ENCODE assay signal across 30 mouse cellular contexts in the genomic region with DNA sequence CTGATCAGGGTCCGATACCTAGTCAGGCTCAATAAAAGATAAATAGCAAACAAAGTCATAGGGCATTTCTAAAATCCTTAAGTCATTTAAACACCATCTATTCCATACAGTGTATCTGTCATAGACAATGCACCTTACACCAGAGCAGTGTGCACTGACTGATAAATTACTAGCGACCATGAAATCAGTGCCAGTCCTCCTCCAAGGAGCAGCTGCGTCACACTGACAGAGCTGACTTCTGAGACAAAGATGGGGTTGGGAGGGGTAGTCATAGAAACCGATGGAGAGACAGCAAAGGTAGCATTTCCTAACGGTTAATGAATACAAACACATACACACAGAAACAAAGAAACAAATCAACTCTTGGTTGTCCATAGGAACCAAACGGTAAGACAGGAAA. TPM values are rescaled to one million over a fixed set of nuclear protein-coding genes. Genes with fewer than 3 reads are reported as not detected.
DNase-seq lines count a peak whose midpoint lies in the region; ATAC-seq and TF ChIP-seq lines count a peak whose summit lies in the region.
"Had no signal": no experiment of that assay in that cellular context is flagged by ENCODE, and none has a peak within 500 bp of the region (broad histone marks: within the 10 kb centered on the region; RNA-seq: fewer than 3 reads in every experiment).

No protein-coding gene starts in this region.

- WGBS in forebrain, embryonic 14.5 days: 75% methylated on average over 6 of the region's 6 CpGs
- WGBS in forebrain, embryonic 11.5 days: 86% methylated on average over 6 of the region's 6 CpGs
- WGBS in liver, embryonic 14.5 days (ENCODE audit: insufficient replicate concordance): 71% methylated on average over 6 of the region's 6 CpGs
- WGBS in liver, postnatal 0 days (ENCODE audit: insufficient replicate concordance): 82% methylated on average over 6 of the region's 6 CpGs
- WGBS in neural tube, embryonic 13.5 days: 50% methylated on average over 6 of the region's 6 CpGs
- 37% methylated on average over 6 of the region's 6 CpGs for WGBS in neural tube, embryonic 14.5 days

- DNase-seq in forebrain, embryonic 14.5 days (ENCODE audit: low spot score): peak; percentile 16
- no peak for DNase-seq in forebrain, embryonic 11.5 days (ENCODE audit: low spot score)
- DNase-seq in liver, embryonic 14.5 days (ENCODE audit: low read depth in 3 of 3, low spot score in 3 of 3): no peak
- DNase-seq in liver, postnatal 0 days: no peak
- no peak for DNase-seq in neural tube, embryonic 10.5 days (ENCODE audit: extremely low spot score, low spot score)
- no peak for DNase-seq in kidney, postnatal 4 days
- DNase-seq: adrenal gland, postnatal 10 days; cerebellum, adult 11-12 months; cerebellum, adult 9-11 months; embryo, embryonic 11 days; gastrocnemius, postnatal 36 days; heart, adult 2 months; kidney, adult 2 months; layer of hippocampus, adult 9-11 months; liver, embryonic 13.5 days; lung, embryonic 14.5 days; lung, postnatal 14 days; right cerebral cortex, postnatal 4 days; thymus, adult 18-20 months; thymus, postnatal 25 days had no signal

- no peak for TF ChIP-seq EP300 in liver, embryonic 14.5 days (IDR thresholded peaks at IDR 0.05; ENCODE audit: low read depth)
- no peak for TF ChIP-seq EP300 in liver, postnatal 0 days (IDR thresholded peaks at IDR 0.05; ENCODE audit: low read depth)

- H3K4me2 ChIP-seq in forebrain, embryonic 14.5 days (ENCODE audit: low read length): no peak overlapping the region
- H3K4me2 ChIP-seq in forebrain, embryonic 11.5 days (ENCODE audit: low read depth, low read length, severe bottlenecking): no peak overlapping the region
- H3K4me2 ChIP-seq in liver, embryonic 14.5 days (ENCODE audit: low read depth): no peak overlapping the region
- no peak overlapping the region for H3K4me2 ChIP-seq in liver, postnatal 0 days (ENCODE audit: low read depth, low read length)
- H3K4me2 ChIP-seq in neural tube, embryonic 13.5 days: no peak overlapping the region
- no peak overlapping the region for H3K4me2 ChIP-seq in neural tube, embryonic 14.5 days (ENCODE audit: low read depth, low read length)
- H3K4me2 ChIP-seq: embryonic facial prominence, embryonic 12.5 days; heart, embryonic 12.5 days; intestine, embryonic 15.5 days; limb, embryonic 15.5 days; liver, embryonic 13.5 days; lung, embryonic 14.5 days had no signal

- no peak for TF ChIP-seq CTCF in liver, embryonic 14.5 days (IDR thresholded peaks at IDR 0.05; ENCODE audit: low read depth)
- TF ChIP-seq CTCF in liver, postnatal 0 days (IDR thresholded peaks at IDR 0.05; ENCODE audit: low read depth): no peak

- H3K27me3 ChIP-seq in forebrain, embryonic 14.5 days (replicated peaks; ENCODE audit: control insufficient read depth, insufficient read depth, low read length): no peaks in the 10 kb centered on the region
- H3K27me3 ChIP-seq in forebrain, embryonic 11.5 days (ENCODE audit: control insufficient read depth, insufficient read depth, low read length): no peaks in the 10 kb centered on the region
- no peaks in the 10 kb centered on the region for H3K27me3 ChIP-seq in liver, embryonic 14.5 days (ENCODE audit: control insufficient read depth, insufficient read depth, low read length)
- H3K27me3 ChIP-seq in liver, postnatal 0 days (ENCODE audit: insufficient read depth, low read length): no peaks in the 10 kb centered on the region
- H3K27me3 ChIP-seq in neural tube, embryonic 13.5 days: no peaks in the 10 kb centered on the region
- H3K27me3 ChIP-seq in neural tube, embryonic 14.5 days (ENCODE audit: control insufficient read depth, insufficient read depth, low read length): no peaks in the 10 kb centered on the region
- H3K27me3 ChIP-seq: embryonic facial prominence, embryonic 12.5 days; heart, embryonic 12.5 days; intestine, embryonic 15.5 days; limb, embryonic 15.5 days; liver, embryonic 13.5 days had no signal

- peaks cover 41% of the 10 kb centered on the region for H3K36me3 ChIP-seq in forebrain, embryonic 14.5 days (ENCODE audit: control insufficient read depth, insufficient read depth, low read length)
- peaks cover 3% of the 10 kb centered on the region; the same call in 1 of the 2 replicates for H3K36me3 ChIP-seq in forebrain, embryonic 11.5 days (ENCODE audit: control insufficient read depth, insufficient read depth, low read length)
- peaks cover 3% of the 10 kb centered on the region; the same call in 1 of the 2 replicates for H3K36me3 ChIP-seq in liver, embryonic 14.5 days (replicated peaks; ENCODE audit: control insufficient read depth, insufficient read depth, low read depth)
- H3K36me3 ChIP-seq in liver, postnatal 0 days (replicated peaks; ENCODE audit: insufficient read depth, low read length): peaks cover 30% of the 10 kb centered on the region
- peaks cover 66% of the 10 kb centered on the region for H3K36me3 ChIP-seq in neural tube, embryonic 13.5 days
- peaks cover 19% of the 10 kb centered on the region for H3K36me3 ChIP-seq in neural tube, embryonic 14.5 days (ENCODE audit: control insufficient read depth, insufficient read depth, low read length)

- H3K4me3 ChIP-seq in forebrain, embryonic 14.5 days (ENCODE audit: low read depth, low read length): no peak overlapping the region
- H3K4me3 ChIP-seq in forebrain, embryonic 11.5 days (ENCODE audit: low read depth, low read length): no peak overlapping the region
- H3K4me3 ChIP-seq in liver, embryonic 14.5 days (ENCODE audit: insufficient read depth in 1 of 2, low read depth in 2 of 2, low read length in 2 of 2): no peak overlapping the region
- H3K4me3 ChIP-seq in liver, postnatal 0 days (ENCODE audit: low read depth, low read length): no peak overlapping the region
- H3K4me3 ChIP-seq in neural tube, embryonic 13.5 days: no peak overlapping the region
- H3K4me3 ChIP-seq in neural tube, embryonic 14.5 days (ENCODE audit: low read depth, low read length): no peak overlapping the region
- H3K4me3 ChIP-seq: embryonic facial prominence, embryonic 12.5 days; heart, adult 2 months; heart, embryonic 12.5 days; intestine, embryonic 15.5 days; limb, embryonic 10.5 days; limb, embryonic 15.5 days; liver, embryonic 13.5 days had no signal

- no peak overlapping the region for H3K27ac ChIP-seq in forebrain, embryonic 14.5 days (ENCODE audit: low read depth, low read length)
- no peak overlapping the region for H3K27ac ChIP-seq in forebrain, embryonic 11.5 days (ENCODE audit: low read depth, low read length)
- no peak overlapping the region for H3K27ac ChIP-seq in liver, embryonic 14.5 days
- no peak overlapping the region for H3K27ac ChIP-seq in liver, postnatal 0 days (ENCODE audit: low read depth)
- H3K27ac ChIP-seq in neural tube, embryonic 13.5 days (replicated peaks): no peak overlapping the region
- H3K27ac ChIP-seq in neural tube, embryonic 14.5 days (ENCODE audit: low read depth, low read length): no peak overlapping the region
- H3K27ac ChIP-seq: embryonic facial prominence, embryonic 12.5 days; heart, adult 2 months; intestine, embryonic 15.5 days; kidney, postnatal 0 days; limb, embryonic 10.5 days; limb, embryonic 15.5 days; liver, embryonic 13.5 days; stomach, postnatal 0 days had no signal

- H3K4me1 ChIP-seq in forebrain, embryonic 14.5 days (ENCODE audit: control insufficient read depth, insufficient read depth, low read length): no peaks in the 10 kb centered on the region
- no peaks in the 10 kb centered on the region for H3K4me1 ChIP-seq in forebrain, embryonic 11.5 days (replicated peaks; ENCODE audit: control insufficient read depth, insufficient read depth, low read length)
- H3K4me1 ChIP-seq in liver, embryonic 14.5 days (replicated peaks; ENCODE audit: control insufficient read depth in 2 of 2, insufficient read depth in 2 of 2, low read length in 1 of 2): no peaks in the 10 kb centered on the region
- H3K4me1 ChIP-seq in liver, postnatal 0 days (ENCODE audit: insufficient read depth): no peaks in the 10 kb centered on the region
- H3K4me1 ChIP-seq in neural tube, embryonic 13.5 days (replicated peaks): peaks cover 10% of the 10 kb centered on the region; the same call in 1 of the 2 replicates
- no peaks in the 10 kb centered on the region for H3K4me1 ChIP-seq in neural tube, embryonic 14.5 days (ENCODE audit: control insufficient read depth, insufficient read depth, low read length)
- H3K4me1 ChIP-seq: embryonic facial prominence, embryonic 12.5 days; heart, embryonic 12.5 days; intestine, embryonic 15.5 days; limb, embryonic 10.5 days; limb, embryonic 15.5 days; liver, embryonic 13.5 days had no signal

- no peak for ATAC-seq in forebrain, embryonic 14.5 days
- no peak for ATAC-seq in forebrain, embryonic 11.5 days (replicated peaks; ENCODE audit: low FRiP score)
- 0 out of 2 replicates have a peak, but pooled peaks have one; percentile 18 for ATAC-seq in liver, embryonic 14.5 days (ENCODE audit: insufficient read depth)
- no peak for ATAC-seq in liver, postnatal 0 days
- peak; percentile 50; the same call in 1 of the 2 replicates for ATAC-seq in neural tube, embryonic 13.5 days (ENCODE audit: low read depth)
- peak; percentile 28; the same call in 1 of the 2 replicates for ATAC-seq in neural tube, embryonic 14.5 days (ENCODE audit: low read depth)
- ATAC-seq: intestine, embryonic 15.5 days had no signal

- no peaks in the 10 kb centered on the region for H3K9me3 ChIP-seq in forebrain, embryonic 14.5 days (replicated peaks; ENCODE audit: control insufficient read depth, low read length)
- H3K9me3 ChIP-seq in forebrain, embryonic 11.5 days (ENCODE audit: control insufficient read depth, low read length): no peaks in the 10 kb centered on the region
- no peaks in the 10 kb centered on the region for H3K9me3 ChIP-seq in liver, embryonic 14.5 days (ENCODE audit: control insufficient read depth, low read length)
- no peaks in the 10 kb centered on the region for H3K9me3 ChIP-seq in liver, postnatal 0 days (ENCODE audit: low read length)
- no peaks in the 10 kb centered on the region for H3K9me3 ChIP-seq in neural tube, embryonic 13.5 days
- no peaks in the 10 kb centered on the region for H3K9me3 ChIP-seq in neural tube, embryonic 14.5 days (ENCODE audit: control insufficient read depth, low read length)
- H3K9me3 ChIP-seq: embryonic facial prominence, embryonic 12.5 days; G1E; heart, embryonic 12.5 days; intestine, embryonic 15.5 days; limb, embryonic 10.5 days; limb, embryonic 15.5 days; liver, embryonic 13.5 days had no signal

- H3K9ac ChIP-seq in forebrain, embryonic 14.5 days (ENCODE audit: low read length): no peak overlapping the region
- H3K9ac ChIP-seq in forebrain, embryonic 11.5 days (ENCODE audit: low read length): no peak overlapping the region
- no peak overlapping the region for H3K9ac ChIP-seq in liver, embryonic 14.5 days (replicated peaks)
- H3K9ac ChIP-seq in liver, postnatal 0 days (replicated peaks): no peak overlapping the region
- no peak overlapping the region for H3K9ac ChIP-seq in neural tube, embryonic 13.5 days
- H3K9ac ChIP-seq in neural tube, embryonic 14.5 days (replicated peaks; ENCODE audit: low read depth, low read length): no peak overlapping the region
- H3K9ac ChIP-seq: embryonic facial prominence, embryonic 12.5 days; heart, embryonic 12.5 days; intestine, embryonic 15.5 days; limb, embryonic 15.5 days; liver, embryonic 13.5 days; lung, embryonic 14.5 days had no signal

RNA-seq across cellular contexts. Expression of a gene that starts 58.4 kb away (rescaled TPM):
- polyA plus RNA-seq in forebrain, embryonic 14.5 days (2014; fragmentation: Nextera tagmentation; extraction: Ambion mirVana): 23.3 and 30.1 TPM in 2 replicates
- polyA plus RNA-seq in forebrain, embryonic 11.5 days (2014; fragmentation: Nextera tagmentation; extraction: Ambion mirVana): 34.4 and 37.5 TPM in 2 replicates
- 12.2 and 16.5 TPM in 2 replicates for polyA plus RNA-seq in liver, embryonic 14.5 days (2012; rRNA removed)
- polyA plus RNA-seq in liver, embryonic 14.5 days (2014; fragmentation: Nextera tagmentation; extraction: Ambion mirVana): 14.1 and 14.4 TPM in 2 replicates
- polyA plus RNA-seq in liver, postnatal 0 days (2015; fragmentation: Nextera tagmentation; extraction: Ambion mirVana): 7.2 and 7.9 TPM in 2 replicates
- polyA plus RNA-seq in neural tube, embryonic 13.5 days (2015; fragmentation: Nextera tagmentation; extraction: Ambion mirVana): 44.2 and 44.6 TPM in 2 replicates
- 59.8 and 60.7 TPM in 2 replicates for polyA plus RNA-seq in neural tube, embryonic 14.5 days (2014; fragmentation: Nextera tagmentation; extraction: Ambion mirVana)

Comparison
In these comparisons a context has a peak if more than half of its experiments do, and no peak if none do; other contexts are left out.
1. ATAC-seq: peak in liver, embryonic 14.5 days (single experiment), neural tube, embryonic 13.5 days (single experiment) and neural tube, embryonic 14.5 days (single experiment); none in forebrain, embryonic 14.5 days (single experiment), forebrain, embryonic 11.5 days (single experiment) and liver, postnatal 0 days (single experiment).